Mouse (Mus musculus): ENCODE measurements around the gene Trim65.

DNA sequence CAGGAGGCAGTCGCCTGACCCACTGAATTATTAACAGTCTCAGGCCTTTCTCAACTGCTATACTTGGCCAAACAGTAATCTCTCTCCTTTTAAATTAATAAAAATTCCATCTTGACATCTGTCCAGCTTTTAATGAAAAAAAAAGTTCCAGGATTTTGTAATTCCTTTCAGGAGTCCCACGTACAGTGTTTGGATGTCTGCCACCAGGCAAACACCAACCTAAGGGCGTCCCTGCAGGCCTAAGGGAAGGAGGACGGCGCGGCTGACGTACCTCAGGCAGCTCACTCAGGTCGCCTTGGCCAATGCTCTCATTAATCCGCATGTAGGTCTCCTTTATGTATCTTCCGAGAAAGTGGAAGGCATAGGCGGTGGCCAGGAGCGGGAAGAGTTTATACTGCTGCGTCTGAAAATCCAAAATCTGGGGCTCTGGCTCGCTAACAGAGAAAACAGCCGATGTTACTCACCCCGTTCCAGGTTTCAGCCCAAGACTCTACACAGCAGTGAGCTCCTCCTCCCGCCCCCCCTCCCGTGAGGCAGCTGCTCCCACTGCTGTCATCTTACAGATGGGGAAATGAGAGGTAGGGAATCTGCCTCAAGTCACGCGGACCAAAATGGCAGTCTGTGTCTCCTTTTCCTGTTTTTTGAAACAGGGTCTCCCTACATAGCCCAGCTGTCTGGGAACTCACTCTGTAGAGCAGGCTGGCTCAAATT is 47.6 kb upstream of the Trim65 start:
- TF ChIP-seq CTCF (IDR thresholded peaks at IDR 0.05; ENCODE audit: borderline replicate concordance, extremely low read depth, insufficient read depth, insufficient read length) (no peak), POLR2A (IDR thresholded peaks at IDR 0.05; ENCODE audit: borderline replicate concordance, extremely low read depth, insufficient read depth, insufficient read length, poor library complexity, severe bottlenecking) (no peak)

Data from brain, embryonic 14.5 days (tissue).